Mouse (Mus musculus): ENCODE measurements around the gene Tprn. TPM values are rescaled to one million over a fixed set of nuclear protein-coding genes. Genes with fewer than 3 reads are reported as not detected.
A peak's percentile ranks its signal among the peaks of the same experiment; 100 is the strongest.

Tprn gene
- polyA plus RNA-seq, 1 experiment from 2014 or later, result 8.2 TPM

DNA sequence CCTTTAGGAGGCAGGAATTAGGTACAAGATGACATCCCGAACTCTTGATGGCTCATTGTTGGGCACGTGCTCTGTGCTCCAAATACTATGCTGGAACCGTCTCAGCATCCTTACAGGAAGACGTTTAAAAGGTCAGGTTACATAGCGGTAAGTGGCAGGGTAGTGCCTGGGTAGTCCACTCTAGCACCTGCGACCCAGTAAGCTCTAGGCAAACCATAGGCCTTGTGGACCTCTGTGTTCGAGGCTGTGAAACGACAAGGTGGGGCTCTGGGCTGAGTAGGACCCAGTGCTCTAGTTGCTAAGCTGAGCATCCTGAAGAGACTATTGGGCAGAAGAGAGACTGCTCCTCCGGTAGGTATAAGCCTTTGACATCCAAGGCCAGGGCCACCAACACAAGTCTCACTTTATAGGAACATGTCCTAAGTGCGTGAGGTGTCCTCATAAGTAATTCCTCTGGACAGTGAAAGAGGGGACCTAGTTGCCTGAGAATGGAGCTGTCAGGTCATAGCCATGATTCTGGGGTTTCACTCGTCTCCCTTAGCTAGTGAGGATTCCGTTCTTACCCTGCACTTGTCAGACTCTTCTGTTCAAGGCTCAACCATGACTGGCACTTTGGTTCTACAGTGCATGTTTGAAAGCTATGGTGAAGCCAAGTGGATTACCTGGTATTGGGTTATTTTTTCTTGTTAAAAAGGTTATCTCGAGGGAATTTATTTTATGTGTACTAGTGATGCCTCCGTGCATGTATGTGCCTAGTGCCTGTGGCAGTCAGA, 43.4 kb downstream of the Tprn start:
- Histone ChIP-seq H3K27me3 (peaks cover 89% of the 10 kb centered on the region), H3K9ac (peak overlapping the region; percentile 59), H3K9me3 (no peaks in the 10 kb centered on the region), H3K4me3 (peak overlapping the region; percentile 50), H3K4me1 (peaks cover 5% of the 10 kb centered on the region; the same call in 1 of the 2 replicates), H3K36me3 (no peaks in the 10 kb centered on the region), H3K4me2 (replicated peaks) (peak overlapping the region; percentile 86), H3K27ac (no peak overlapping the region)
- ATAC-seq (ENCODE audit: low FRiP score, low read depth), result no peak
- 47% methylated on average over 14 of the region's 14 CpGs for WGBS

GRCm38 (mm10) chr2:25310180-25310579, 47.8 kb downstream of the Tprn start:
- Histone ChIP-seq H3K4me3 (no peak overlapping the region), H3K9ac (no peak overlapping the region), H3K4me2 (replicated peaks) (no peak overlapping the region), H3K27ac (no peak overlapping the region), H3K9me3 (no peaks in the 10 kb centered on the region), H3K4me1 (peaks cover 4% of the 10 kb centered on the region; the same call in 1 of the 2 replicates), H3K27me3 (peaks cover 100% of the 10 kb centered on the region), H3K36me3 (no peaks in the 10 kb centered on the region)
- ATAC-seq (ENCODE audit: low FRiP score, low read depth), result no peak
- WGBS, result 48% methylated on average over 10 of the region's 10 CpGs

DNA sequence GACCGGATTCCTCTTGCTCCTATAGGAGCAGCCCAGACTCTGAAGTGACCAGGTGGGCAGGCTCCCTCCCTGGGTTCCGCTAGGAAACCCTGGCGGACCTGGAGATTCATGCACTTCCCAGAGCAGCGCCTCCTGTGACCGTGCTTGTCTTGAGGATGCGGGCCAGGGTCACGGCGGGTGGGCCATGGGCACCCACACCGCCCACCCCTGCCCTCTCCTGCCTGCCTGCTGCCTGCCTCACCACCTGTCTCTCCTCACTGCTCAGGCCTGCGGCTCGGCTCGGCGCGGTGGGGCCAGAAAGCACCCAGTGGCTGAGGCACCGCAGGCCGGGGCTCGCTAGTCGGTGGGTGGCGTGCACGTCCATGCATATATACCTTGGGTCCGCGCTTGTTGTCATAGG, 48.6 kb downstream of the Tprn start:
- no peak overlapping the region for H3K4me2 ChIP-seq (replicated peaks)
- H3K27ac ChIP-seq, result no peak overlapping the region
- no peak overlapping the region for H3K9ac ChIP-seq
- no peaks in the 10 kb centered on the region for H3K4me1 ChIP-seq
- peaks cover 99% of the 10 kb centered on the region for H3K27me3 ChIP-seq
- WGBS, result 3% methylated on average over 22 of the region's 22 CpGs
- no peak overlapping the region for H3K4me3 ChIP-seq
- no peaks in the 10 kb centered on the region for H3K9me3 ChIP-seq
- no peaks in the 10 kb centered on the region for H3K36me3 ChIP-seq
- ATAC-seq (ENCODE audit: low FRiP score, low read depth), result no peak

GRCm38 (mm10) chr2:25311491-25311891, 49.1 kb downstream of the Tprn start:
- no peak for ATAC-seq (ENCODE audit: low FRiP score, low read depth)
- H3K36me3 ChIP-seq, result no peaks in the 10 kb centered on the region
- no peaks in the 10 kb centered on the region for H3K4me1 ChIP-seq
- no peaks in the 10 kb centered on the region for H3K9me3 ChIP-seq
- no peak overlapping the region for H3K9ac ChIP-seq
- no peak overlapping the region for H3K27ac ChIP-seq
- WGBS, result 5% methylated on average over 11 of the region's 11 CpGs
- H3K27me3 ChIP-seq, result peaks cover 99% of the 10 kb centered on the region
- H3K4me2 ChIP-seq (replicated peaks), result no peak overlapping the region
- H3K4me3 ChIP-seq, result no peak overlapping the region

DNA sequence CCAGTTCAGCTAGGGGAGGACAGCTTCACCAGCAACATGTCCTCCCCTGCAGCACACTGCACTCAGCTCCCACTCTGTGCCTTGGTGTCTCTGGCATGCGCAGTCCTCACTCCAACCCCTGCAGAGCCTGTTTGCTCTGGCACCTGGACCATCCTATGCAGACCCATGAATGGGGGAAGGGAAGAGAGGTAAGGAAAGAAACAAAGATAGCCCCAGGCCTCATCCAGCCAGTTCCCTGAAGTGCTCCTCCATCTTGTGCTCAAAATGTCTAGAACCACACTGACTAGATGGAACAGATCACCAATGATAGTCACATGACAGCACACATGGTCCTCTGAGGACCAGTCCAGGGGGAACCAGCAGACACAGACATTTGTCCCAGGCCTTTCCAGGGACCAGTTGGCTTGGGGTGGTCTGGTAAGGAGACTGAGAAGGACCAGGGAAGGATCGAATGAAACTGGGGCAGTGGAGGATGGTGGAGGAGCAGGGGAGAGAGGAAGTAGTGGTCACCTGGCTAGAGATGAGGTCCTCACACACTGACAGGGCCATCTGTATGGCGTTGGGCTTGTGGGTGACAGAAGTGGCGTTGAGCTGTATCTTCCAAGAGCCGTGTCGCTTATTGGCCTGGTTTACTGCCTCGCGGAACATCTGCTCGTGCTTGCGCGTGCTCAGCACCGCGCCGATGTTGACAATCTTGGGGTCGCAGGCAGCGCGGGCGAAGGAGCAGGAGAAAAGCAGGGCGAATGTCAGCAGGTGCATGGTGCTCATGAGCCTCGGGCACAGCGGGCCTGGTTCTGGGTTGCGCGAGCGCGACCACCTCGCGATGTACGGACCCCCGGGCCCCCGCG, 55.9 kb downstream of the Tprn start:
- Histone ChIP-seq H3K27me3 (peaks cover 85% of the 10 kb centered on the region), H3K4me3 (peak overlapping the region; percentile 36), H3K27ac (no peak overlapping the region), H3K9ac (no peak overlapping the region), H3K4me1 (peaks cover 8% of the 10 kb centered on the region), H3K9me3 (no peaks in the 10 kb centered on the region), H3K4me2 (replicated peaks) (peak overlapping the region; percentile 66), H3K36me3 (no peaks in the 10 kb centered on the region)
- WGBS, result 6% methylated on average over 31 of the region's 31 CpGs
- ATAC-seq (ENCODE audit: low FRiP score, low read depth), result no peak

GRCm38 (mm10) chr2:25318971-25319773, 56.8 kb downstream of the Tprn start, which contains the start of gene Grin1:
TSS of gene Grin1 (minus strand) at chr2:25319187.
- Histone ChIP-seq H3K4me3 (peak within 1 kb of the TSS; percentile 36), H3K9me3 (no peaks in the 10 kb centered on the region), H3K27ac (no peak within 1 kb of the TSS), H3K27me3 (peaks cover 77% of the 10 kb centered on the region), H3K9ac (no peak within 1 kb of the TSS), H3K36me3 (no peaks in the 10 kb centered on the region), H3K4me1 (peaks cover 8% of the 10 kb centered on the region), H3K4me2 (replicated peaks) (peak within 1 kb of the TSS; percentile 66)
- WGBS, result 10% methylated on average over 58 of the region's 58 CpGs
- ATAC-seq (ENCODE audit: low FRiP score, low read depth), result peak; percentile 69

Other genes with a start within 250 kb of the Tprn start
- 75.9 and 82.9 TPM in 2 replicates for gene Nsmf, start 208.3 kb upstream of the Tprn start, polyA plus RNA-seq (2015; fragmentation: Nextera tagmentation; extraction: Ambion mirVana)
- gene Entpd8, start 182.3 kb upstream of the Tprn start, polyA plus RNA-seq (2015; fragmentation: Nextera tagmentation; extraction: Ambion mirVana), result not detected in 2 replicates
- gene Noxa1, start 167.5 kb upstream of the Tprn start, polyA plus RNA-seq (2015; fragmentation: Nextera tagmentation; extraction: Ambion mirVana), result 0.11 TPM in 1 of 2 replicates, not detected in the other
- 12.6 and 15.3 TPM in 2 replicates for gene Nrarp, start 81.9 kb upstream of the Tprn start, polyA plus RNA-seq (2015; fragmentation: Nextera tagmentation; extraction: Ambion mirVana)
- gene Tor4a, start 65.7 kb upstream of the Tprn start, polyA plus RNA-seq (2015; fragmentation: Nextera tagmentation; extraction: Ambion mirVana), result 4.1 and 4.8 TPM in 2 replicates
- 122 and 124 TPM in 2 replicates for gene Nelfb, start 51.1 kb upstream of the Tprn start, polyA plus RNA-seq (2015; fragmentation: Nextera tagmentation; extraction: Ambion mirVana)
- gene Stpg3, start 48.0 kb upstream of the Tprn start, polyA plus RNA-seq (2015; fragmentation: Nextera tagmentation; extraction: Ambion mirVana), result 0.11 TPM in 1 of 2 replicates, not detected in the other
- gene Fam166a, start 43.9 kb upstream of the Tprn start, polyA plus RNA-seq (2015; fragmentation: Nextera tagmentation; extraction: Ambion mirVana), result not detected in 2 replicates
- 423 and 425 TPM in 2 replicates for gene Tubb4b, start 37.9 kb upstream of the Tprn start, polyA plus RNA-seq (2015; fragmentation: Nextera tagmentation; extraction: Ambion mirVana)
- not detected in 2 replicates for gene Slc34a3, start 28.3 kb upstream of the Tprn start, polyA plus RNA-seq (2015; fragmentation: Nextera tagmentation; extraction: Ambion mirVana)
- not detected in 2 replicates for gene Rnf224, start 25.8 kb upstream of the Tprn start, polyA plus RNA-seq (2015; fragmentation: Nextera tagmentation; extraction: Ambion mirVana)
- 8.6 and 9.2 TPM in 2 replicates for gene Rnf208, start 20.4 kb upstream of the Tprn start, polyA plus RNA-seq (2015; fragmentation: Nextera tagmentation; extraction: Ambion mirVana)
- gene Cysrt1, start 20.2 kb upstream of the Tprn start, polyA plus RNA-seq (2015; fragmentation: Nextera tagmentation; extraction: Ambion mirVana), result not detected in 2 replicates
- gene AL732309.1, start 15.8 kb upstream of the Tprn start, polyA plus RNA-seq (2015; fragmentation: Nextera tagmentation; extraction: Ambion mirVana), result 4.4 and 6.0 TPM in 2 replicates
- 23.6 and 24.2 TPM in 2 replicates for gene Tmem203, start 7.2 kb upstream of the Tprn start, polyA plus RNA-seq (2015; fragmentation: Nextera tagmentation; extraction: Ambion mirVana)
- gene Ssna1, start 9.8 kb downstream of the Tprn start, polyA plus RNA-seq (2015; fragmentation: Nextera tagmentation; extraction: Ambion mirVana), result 231 and 234 TPM in 2 replicates
- 150 and 154 TPM in 2 replicates for gene Anapc2, start 9.9 kb downstream of the Tprn start, polyA plus RNA-seq (2015; fragmentation: Nextera tagmentation; extraction: Ambion mirVana)
- not detected in 2 replicates for gene Tmem210, start 25.5 kb downstream of the Tprn start, polyA plus RNA-seq (2015; fragmentation: Nextera tagmentation; extraction: Ambion mirVana)
- not detected in 2 replicates for gene Lrrc26, start 27.3 kb downstream of the Tprn start, polyA plus RNA-seq (2015; fragmentation: Nextera tagmentation; extraction: Ambion mirVana)
- gene Grin1, start 56.6 kb downstream of the Tprn start, polyA plus RNA-seq (2015; fragmentation: Nextera tagmentation; extraction: Ambion mirVana), result 0.61 and 0.97 TPM in 2 replicates
- gene Man1b1, start 69.7 kb downstream of the Tprn start, polyA plus RNA-seq (2015; fragmentation: Nextera tagmentation; extraction: Ambion mirVana), result 54.5 and 60.2 TPM in 2 replicates
- gene Dpp7, start 93.7 kb downstream of the Tprn start, polyA plus RNA-seq (2015; fragmentation: Nextera tagmentation; extraction: Ambion mirVana), result 21.3 and 24.7 TPM in 2 replicates
- 11.3 and 13.2 TPM in 2 replicates for gene Uap1l1, start 103.1 kb downstream of the Tprn start, polyA plus RNA-seq (2015; fragmentation: Nextera tagmentation; extraction: Ambion mirVana)
- 43.4 and 45.5 TPM in 2 replicates for gene Sapcd2, start 109.7 kb downstream of the Tprn start, polyA plus RNA-seq (2015; fragmentation: Nextera tagmentation; extraction: Ambion mirVana)
- gene Entpd2, start 133.3 kb downstream of the Tprn start, polyA plus RNA-seq (2015; fragmentation: Nextera tagmentation; extraction: Ambion mirVana), result 0.55 and 0.73 TPM in 2 replicates
- 29.1 and 32.6 TPM in 2 replicates for gene Npdc1, start 136.7 kb downstream of the Tprn start, polyA plus RNA-seq (2015; fragmentation: Nextera tagmentation; extraction: Ambion mirVana)
- 0.06 TPM in 1 of 2 replicates, not detected in the other for gene Fut7, start 160.6 kb downstream of the Tprn start, polyA plus RNA-seq (2015; fragmentation: Nextera tagmentation; extraction: Ambion mirVana)
- 3.3 and 3.8 TPM in 2 replicates for gene Abca2, start 166.1 kb downstream of the Tprn start, polyA plus RNA-seq (2015; fragmentation: Nextera tagmentation; extraction: Ambion mirVana)
- gene Clic3, start 194.2 kb downstream of the Tprn start, polyA plus RNA-seq (2015; fragmentation: Nextera tagmentation; extraction: Ambion mirVana), result 2.2 and 2.5 TPM in 2 replicates
- 35.0 and 37.6 TPM in 2 replicates for gene Paxx, start 198.5 kb downstream of the Tprn start, polyA plus RNA-seq (2015; fragmentation: Nextera tagmentation; extraction: Ambion mirVana)
- 0.80 and 2.5 TPM in 2 replicates for gene Ptgds, start 207.4 kb downstream of the Tprn start, polyA plus RNA-seq (2015; fragmentation: Nextera tagmentation; extraction: Ambion mirVana)
- gene Lcn12, start 231.3 kb downstream of the Tprn start, polyA plus RNA-seq (2015; fragmentation: Nextera tagmentation; extraction: Ambion mirVana), result not detected in 2 replicates
- 69.5 and 79.7 TPM in 2 replicates for gene Fbxw5, start 238.1 kb downstream of the Tprn start, polyA plus RNA-seq (2015; fragmentation: Nextera tagmentation; extraction: Ambion mirVana)
- gene C8g, start 239.1 kb downstream of the Tprn start, polyA plus RNA-seq (2015; fragmentation: Nextera tagmentation; extraction: Ambion mirVana), result 5.5 and 7.2 TPM in 2 replicates

All from limb, embryonic 13.5 days (tissue).